Mouse (Mus musculus) adrenal gland, adult (tissue): ENCODE data around the gene Tmem97.

Source experiments
- DNase-seq, 2 experiments: peaks; one replicate each; pipeline ENCODE4 v3.0.0; 2022 to 2023; ENCODE audit warnings: low spot score in 1 of 2; ENCODE audit not compliant: inconsistent age in 2 of 2

The Tmem97 gene

DNA sequence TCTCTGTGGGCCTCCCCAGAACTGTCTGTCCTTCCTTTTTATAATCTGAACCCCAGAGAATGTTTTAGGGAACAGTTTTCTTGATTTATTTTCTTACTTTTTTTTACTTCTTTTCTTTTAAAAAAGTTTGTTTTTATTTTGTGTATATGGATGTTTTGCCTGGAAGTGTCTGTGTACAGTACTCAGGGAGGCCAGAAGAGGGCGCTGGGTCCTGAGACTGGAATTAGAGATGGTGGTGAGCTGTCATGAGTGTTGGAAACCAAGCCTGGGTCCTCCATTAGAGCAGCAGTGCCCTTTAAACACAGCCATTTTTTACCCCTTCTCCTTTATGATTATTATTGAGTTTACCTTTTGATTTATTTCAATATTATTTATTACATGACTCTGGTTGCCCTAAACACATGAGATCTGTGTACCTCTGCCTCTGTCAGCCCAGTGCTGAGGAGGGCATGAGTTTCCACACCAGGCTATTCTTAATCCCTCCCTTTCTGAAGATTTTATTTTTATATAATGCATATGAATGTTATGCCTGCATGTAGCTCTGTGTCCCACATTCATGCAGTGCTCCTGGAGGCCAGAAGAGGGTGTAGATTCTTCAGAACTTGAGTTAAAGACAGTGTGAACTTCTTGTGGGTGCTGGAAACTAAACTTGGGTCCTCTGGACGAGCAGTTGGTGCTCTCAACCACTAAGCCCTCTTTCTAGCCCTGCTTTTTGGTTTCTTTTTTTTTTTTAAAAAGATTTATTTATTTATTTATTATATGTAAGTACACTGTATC is 34.8 kb downstream of the Tmem97 start:
- no peak for DNase-seq

GRCm38 (mm10) chr11:78513106-78513790 is 37.3 kb downstream of the Tmem97 start:
- DNase-seq: no peak

DNA sequence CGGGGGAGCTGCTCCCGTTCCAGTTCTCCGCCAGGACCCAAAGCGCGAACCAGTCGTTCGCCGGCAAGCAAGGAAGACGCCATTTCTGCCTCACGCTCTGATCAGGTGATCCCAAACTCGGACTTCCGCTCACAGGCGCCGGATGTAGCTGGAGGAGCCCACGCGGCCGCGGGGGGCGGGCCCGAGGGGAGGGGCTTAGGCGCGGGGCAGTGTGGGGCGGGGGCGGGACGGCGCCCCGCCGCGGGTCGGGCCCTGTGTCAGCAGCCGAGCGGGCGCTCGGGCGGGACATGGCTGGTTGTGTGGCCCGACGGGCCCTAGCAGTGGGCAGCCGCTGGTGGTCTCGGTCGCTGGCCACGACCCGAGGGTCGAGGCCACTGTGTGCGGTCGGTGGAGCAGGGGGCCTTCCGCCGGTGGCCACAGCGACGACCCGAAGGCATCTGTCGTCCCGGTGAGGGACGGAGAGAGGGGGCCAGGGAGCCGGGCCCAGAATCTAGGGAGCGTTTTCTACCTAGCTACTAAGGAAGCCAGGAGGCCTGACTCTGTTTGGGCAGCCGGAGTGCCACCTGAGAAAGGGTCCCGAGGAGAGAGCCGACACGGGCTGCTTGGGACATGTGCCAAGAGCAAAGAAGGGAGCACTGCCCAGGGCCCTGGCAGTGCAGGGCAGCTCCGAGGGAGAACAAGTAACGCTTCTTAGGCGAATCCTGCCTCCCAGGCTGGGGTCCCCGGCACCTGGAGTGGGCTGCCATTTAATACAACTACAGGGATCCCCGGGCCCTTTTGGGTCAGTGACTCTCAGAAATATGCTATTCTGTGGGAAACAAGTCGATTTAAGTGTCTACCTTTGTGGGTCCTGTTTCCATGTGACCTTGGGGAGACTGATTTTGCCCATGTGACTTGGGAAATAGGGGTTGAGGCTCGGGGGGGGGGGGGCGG is 38.3 kb downstream of the Tmem97 start, which contains the start of the genes Tmem199 and Poldip2:
TSS of gene Tmem199 (minus strand) at position 148 of the 933 bp plus-strand sequence.
TSS of gene Poldip2 (plus strand) at position 169 of the 933 bp plus-strand sequence.
- peak; percentile 92 to 95 for DNase-seq

DNA sequence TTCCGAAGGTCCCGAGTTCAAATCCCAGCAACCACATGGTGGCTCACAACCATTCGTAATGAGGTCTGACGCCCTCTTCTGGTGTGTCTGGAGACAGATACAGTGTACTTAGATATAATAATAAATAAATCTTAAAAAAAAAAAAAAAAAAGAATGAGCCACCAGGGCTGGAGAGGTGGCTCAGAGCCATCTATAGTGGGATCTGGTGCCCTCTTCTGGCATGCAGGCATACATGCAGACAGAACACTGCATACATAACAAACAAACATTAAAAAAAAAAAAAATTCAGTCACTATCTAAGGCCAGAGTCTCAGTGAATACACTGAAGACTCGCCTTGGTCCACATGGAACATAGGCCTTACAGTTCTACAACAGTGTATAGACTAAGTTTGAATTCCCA is 41.4 kb downstream of the Tmem97 start:
- DNase-seq: no peak

- no peak for DNase-seq
Measured at GRCm38 (mm10) chr11:78505430-78505829, 45.1 kb downstream of the Tmem97 start.

GRCm38 (mm10) chr11:78502909-78503650 is 47.5 kb downstream of the Tmem97 start, which contains the start of gene Sebox:
Sebox (plus strand) TSS chr11:78503447.
- no peak for DNase-seq

DNA sequence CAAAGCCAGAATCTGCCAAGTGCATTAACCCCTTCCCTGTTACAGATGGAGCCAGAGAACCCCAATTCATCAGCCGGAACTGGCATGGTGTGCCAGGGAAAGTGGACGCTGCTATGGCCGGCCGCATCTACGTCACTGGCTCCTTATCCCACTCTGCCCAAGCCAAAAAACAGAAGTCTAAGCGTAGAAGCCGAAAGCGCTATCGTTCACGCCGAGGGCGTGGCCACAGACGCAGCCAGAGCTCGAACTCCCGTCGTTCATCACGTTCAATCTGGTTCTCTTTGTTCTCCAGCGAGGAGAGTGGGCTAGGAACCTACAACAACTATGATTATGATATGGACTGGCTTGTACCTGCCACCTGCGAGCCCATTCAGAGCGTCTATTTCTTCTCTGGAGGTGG is 49.0 kb downstream of the Tmem97 start:
- no peak for DNase-seq

DNA sequence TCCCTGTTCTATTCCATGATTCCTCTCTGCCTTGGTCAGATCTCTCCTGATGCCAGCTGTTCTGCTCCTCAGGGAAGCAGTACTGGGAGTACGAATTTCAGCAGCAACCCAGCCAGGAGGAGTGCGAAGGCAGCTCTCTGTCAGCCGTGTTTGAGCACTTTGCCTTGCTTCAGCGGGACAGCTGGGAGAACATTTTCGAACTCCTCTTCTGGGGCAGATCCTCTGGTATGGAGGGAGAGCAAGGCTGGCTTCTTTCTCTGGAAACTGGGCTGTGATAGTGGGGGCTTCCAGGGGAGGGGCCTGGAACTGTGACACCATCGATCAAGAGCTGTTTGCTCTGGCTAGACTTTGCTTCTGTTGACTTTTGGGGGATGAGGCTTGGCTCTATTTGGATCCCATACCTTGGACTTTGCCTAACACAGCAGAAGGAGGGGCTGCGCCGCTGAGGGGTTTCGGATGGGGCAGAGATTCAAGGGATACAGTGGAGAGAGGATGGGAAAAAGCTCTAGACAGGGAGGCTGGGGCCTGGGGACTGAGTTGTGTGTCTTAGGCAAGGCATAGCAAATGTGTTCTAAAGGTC is 49.9 kb downstream of the Tmem97 start:
- no peak for DNase-seq

GRCm38 (mm10) chr11:78499543-78499942 is 51.0 kb downstream of the Tmem97 start:
- no peak for DNase-seq

DNA sequence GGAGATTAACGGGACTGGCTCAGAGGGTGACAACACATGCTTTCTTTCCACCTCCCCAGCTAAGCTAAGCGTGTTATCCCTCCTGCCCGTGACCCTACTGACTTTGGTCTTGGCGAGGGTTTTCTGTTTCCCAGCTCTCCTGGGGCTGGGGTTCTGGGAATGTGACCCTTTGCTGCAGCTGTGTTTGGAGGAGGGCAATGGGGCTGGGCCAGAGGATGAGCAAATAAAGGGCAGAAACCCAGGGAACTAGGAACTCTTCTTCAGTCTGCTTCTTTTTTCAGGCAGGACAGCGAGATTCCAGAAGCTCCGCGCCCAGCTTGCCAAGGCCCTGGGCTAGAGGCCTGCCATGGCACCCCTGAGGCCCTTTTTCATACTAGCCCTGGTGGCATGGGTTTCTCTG is 51.6 kb downstream of the Tmem97 start, which contains the start of gene Vtn:
TSS of gene Vtn (plus strand) at position 88 of the 400 bp plus-strand sequence.
- DNase-seq: no peak

GRCm38 (mm10) chr11:78497544-78498522 is 52.7 kb downstream of the Tmem97 start, which contains the start of gene Sarm1:
Sarm1 (minus strand) TSS chr11:78497754.
- DNase-seq: peak; percentile 95 to 97

GRCm38 (mm10) chr11:78497071-78497541 is 53.5 kb downstream of the Tmem97 start:
- peak; percentile 43 to 71 for DNase-seq

DNA sequence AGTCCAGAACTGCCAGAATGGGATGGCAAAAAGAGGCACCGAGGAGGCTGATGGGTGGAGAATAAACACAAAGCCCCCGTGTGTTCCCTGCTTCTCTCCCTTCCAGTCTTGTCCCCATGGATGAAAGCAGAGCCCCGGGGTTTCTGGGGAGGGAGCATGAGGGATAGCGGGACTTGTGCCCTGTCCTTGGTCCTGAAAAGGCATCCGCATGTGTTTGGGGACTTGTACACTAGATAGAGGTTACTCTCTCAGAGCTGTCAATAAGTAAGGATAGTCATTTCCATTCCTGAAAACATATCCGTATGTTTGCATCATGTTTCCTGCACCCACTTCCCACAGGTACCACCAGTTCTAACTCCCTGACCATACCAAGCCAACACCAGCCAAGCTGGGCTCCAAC is 54.7 kb downstream of the Tmem97 start:
- peak in 1 of 2 experiments; percentile 58 for DNase-seq
